Mouse (Mus musculus): ENCODE data around the gene Mbd4. TPM values are rescaled to one million over a fixed set of nuclear protein-coding genes. Genes with fewer than 3 reads are reported as not detected.
A peak's percentile ranks its signal among the peaks of the same experiment; 100 is the strongest.

Mbd4 gene
- total and polyA plus RNA-seq, 2 experiments from 2014 or later, result 5.2 to 5.8 TPM

DNA sequence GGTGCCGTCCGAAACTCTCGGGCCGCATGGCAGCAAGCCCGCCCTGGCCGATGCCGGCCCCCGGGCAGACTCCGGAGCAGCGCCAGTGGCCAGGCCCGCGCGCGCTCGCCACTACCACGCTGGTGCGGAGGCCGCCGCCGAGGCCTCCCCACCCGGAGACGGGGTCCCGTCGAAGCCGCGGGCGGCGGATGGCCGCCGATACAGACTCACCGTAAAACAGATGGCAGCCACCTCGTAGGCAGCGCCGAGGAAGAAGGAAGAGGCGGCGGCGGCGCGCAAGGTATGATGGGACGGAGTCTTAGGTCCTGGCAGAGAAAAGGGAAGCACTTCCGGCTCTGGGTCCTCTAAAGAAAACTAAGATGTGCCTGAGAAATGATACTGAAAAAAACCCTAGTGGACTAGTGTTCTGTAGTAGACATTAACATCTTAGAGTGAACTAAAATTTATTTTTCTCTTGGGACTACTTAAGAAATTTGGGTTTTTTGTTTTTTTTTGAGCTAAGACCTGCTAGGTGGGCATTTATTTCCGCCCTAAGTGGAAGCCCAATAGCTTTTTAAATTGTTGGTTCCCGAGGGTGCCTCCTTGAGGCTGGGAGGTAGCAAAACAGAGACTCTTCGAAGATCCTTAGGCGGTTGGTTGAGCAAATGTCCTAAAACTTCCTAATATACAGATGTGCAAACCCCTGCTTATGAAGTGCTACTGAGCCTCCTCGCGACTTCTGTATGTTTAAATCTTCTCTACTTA is 44.5 kb downstream of the Mbd4 start, which contains the start of gene Rpl32:
Gene Rpl32, minus strand, starts transcription at position 260 of the 744 bp plus-strand sequence.
- Histone ChIP-seq H3K9me3 (ENCODE audit: low read length) (no peaks in the 10 kb centered on the region), H3K4me3 (ENCODE audit: low read depth, low read length) (peak within 1 kb of the TSS; percentile 78), H3K4me1 (ENCODE audit: insufficient read depth, low read length) (peaks cover 5% of the 10 kb centered on the region), H3K27me3 (ENCODE audit: insufficient read depth, low read length) (no peaks in the 10 kb centered on the region), H3K27ac (ENCODE audit: low read depth, low read length) (peak within 1 kb of the TSS; percentile 99), H3K9ac (replicated peaks; ENCODE audit: low read length, poor library complexity, severe bottlenecking) (peak within 1 kb of the TSS; percentile 89), H3K4me2 (ENCODE audit: low read depth, low read length, poor library complexity, severe bottlenecking) (peak within 1 kb of the TSS; percentile 69), H3K36me3 (ENCODE audit: insufficient read depth, low read length) (peaks cover 21% of the 10 kb centered on the region)
- under 1% methylated on average over 46 of the region's 47 CpGs for WGBS
- DNase-seq (ENCODE audit: low spot score) (peak; percentile 95), ATAC-seq (ENCODE audit: low FRiP score) (peak; percentile 90)
- TF ChIP-seq CTCF (IDR thresholded peaks at IDR 0.05), result peak; percentile 70

- H3K4me3 ChIP-seq (ENCODE audit: low read depth, low read length), result peak overlapping the region; percentile 78
- WGBS, result 1% methylated on average over 22 of the region's 22 CpGs
- H3K9ac ChIP-seq (replicated peaks; ENCODE audit: low read length, poor library complexity, severe bottlenecking), result peak overlapping the region; percentile 89
- H3K27me3 ChIP-seq (ENCODE audit: insufficient read depth, low read length), result no peaks in the 10 kb centered on the region
- H3K9me3 ChIP-seq (ENCODE audit: low read length), result no peaks in the 10 kb centered on the region
- ATAC-seq (ENCODE audit: low FRiP score) (no peak), DNase-seq (ENCODE audit: low spot score) (no peak)
- no peak for TF ChIP-seq CTCF (IDR thresholded peaks at IDR 0.05)
- H3K36me3 ChIP-seq (ENCODE audit: insufficient read depth, low read length), result peaks cover 21% of the 10 kb centered on the region
- H3K4me1 ChIP-seq (ENCODE audit: insufficient read depth, low read length), result peaks cover 5% of the 10 kb centered on the region
- H3K27ac ChIP-seq (ENCODE audit: low read depth, low read length), result peak overlapping the region; percentile 99
- peak overlapping the region; percentile 69 for H3K4me2 ChIP-seq (ENCODE audit: low read depth, low read length, poor library complexity, severe bottlenecking)
Observed at GRCm38 (mm10) chr6:115808196-115808487, 45.0 kb downstream of the Mbd4 start.

GRCm38 (mm10) chr6:115807464-115808195 is 45.5 kb downstream of the Mbd4 start:
- H3K9ac ChIP-seq (replicated peaks; ENCODE audit: low read length, poor library complexity, severe bottlenecking), result peak overlapping the region; percentile 89
- H3K36me3 ChIP-seq (ENCODE audit: insufficient read depth, low read length), result peaks cover 21% of the 10 kb centered on the region
- H3K4me2 ChIP-seq (ENCODE audit: low read depth, low read length, poor library complexity, severe bottlenecking), result peak overlapping the region; percentile 69
- no peaks in the 10 kb centered on the region for H3K27me3 ChIP-seq (ENCODE audit: insufficient read depth, low read length)
- peak overlapping the region; percentile 78 for H3K4me3 ChIP-seq (ENCODE audit: low read depth, low read length)
- H3K9me3 ChIP-seq (ENCODE audit: low read length), result no peaks in the 10 kb centered on the region
- peaks cover 5% of the 10 kb centered on the region for H3K4me1 ChIP-seq (ENCODE audit: insufficient read depth, low read length)
- ATAC-seq (ENCODE audit: low FRiP score) (no peak), DNase-seq (ENCODE audit: low spot score) (peak; percentile 15)
- H3K27ac ChIP-seq (ENCODE audit: low read depth, low read length), result peak overlapping the region; percentile 99
- WGBS, result 3% methylated on average over 15 of the region's 15 CpGs
- TF ChIP-seq CTCF (IDR thresholded peaks at IDR 0.05), result no peak

GRCm38 (mm10) chr6:115804432-115805192 is 48.6 kb downstream of the Mbd4 start:
- Histone ChIP-seq H3K4me1 (ENCODE audit: insufficient read depth, low read length) (peaks cover 5% of the 10 kb centered on the region), H3K9ac (replicated peaks; ENCODE audit: low read length, poor library complexity, severe bottlenecking) (no peak overlapping the region), H3K27me3 (ENCODE audit: insufficient read depth, low read length) (no peaks in the 10 kb centered on the region), H3K9me3 (ENCODE audit: low read length) (no peaks in the 10 kb centered on the region), H3K4me2 (ENCODE audit: low read depth, low read length, poor library complexity, severe bottlenecking) (no peak overlapping the region), H3K36me3 (ENCODE audit: insufficient read depth, low read length) (peaks cover 40% of the 10 kb centered on the region), H3K4me3 (ENCODE audit: low read depth, low read length) (no peak overlapping the region), H3K27ac (ENCODE audit: low read depth, low read length) (no peak overlapping the region)
- WGBS, result 71% methylated on average over 10 of the region's 10 CpGs
- ATAC-seq (ENCODE audit: low FRiP score) (no peak), DNase-seq (ENCODE audit: low spot score) (no peak)
- no peak for TF ChIP-seq CTCF (IDR thresholded peaks at IDR 0.05)

DNA sequence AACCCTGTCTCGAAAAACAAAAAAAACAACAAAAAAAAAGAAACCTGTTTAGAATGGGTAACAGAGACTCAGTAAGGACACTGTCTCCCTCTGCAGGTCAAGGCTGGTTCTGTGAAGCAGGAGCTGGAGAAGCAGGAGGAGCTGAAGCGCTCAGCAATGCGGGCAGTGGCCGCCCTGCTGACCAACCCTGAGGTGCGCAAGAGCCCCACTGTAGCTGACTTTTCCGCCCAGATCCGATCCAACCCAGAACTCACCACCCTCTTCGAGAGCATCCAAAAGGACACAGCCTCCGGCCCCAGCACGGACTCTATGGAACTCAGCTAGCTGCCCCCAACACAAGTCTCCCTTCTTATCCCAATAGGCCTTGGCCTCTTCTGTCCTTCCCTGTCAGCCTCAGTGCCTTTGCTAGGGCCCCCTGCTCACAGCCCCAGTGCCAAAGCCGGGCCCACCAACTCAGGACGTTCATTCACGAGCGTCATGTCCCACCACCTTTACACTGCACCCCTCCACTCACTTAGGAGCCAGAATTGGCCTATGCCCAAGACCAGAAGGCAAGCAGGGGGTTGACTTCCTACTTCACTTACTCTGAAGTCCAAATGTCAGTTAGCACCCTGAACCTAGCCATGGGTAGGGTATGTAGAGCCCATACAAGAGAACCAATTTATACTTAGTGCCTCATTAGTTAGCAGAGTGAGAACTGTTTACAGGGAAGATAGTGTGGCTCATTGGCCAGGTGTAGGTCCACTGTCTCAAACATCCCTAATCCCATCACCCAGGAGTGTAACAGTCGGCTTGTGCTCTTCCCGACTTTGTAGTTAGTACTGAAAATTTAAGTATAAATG is 49.4 kb downstream of the Mbd4 start:
- H3K9ac ChIP-seq (replicated peaks; ENCODE audit: low read length, poor library complexity, severe bottlenecking), result no peak overlapping the region
- no peaks in the 10 kb centered on the region for H3K27me3 ChIP-seq (ENCODE audit: insufficient read depth, low read length)
- H3K36me3 ChIP-seq (ENCODE audit: insufficient read depth, low read length), result peaks cover 45% of the 10 kb centered on the region
- H3K4me2 ChIP-seq (ENCODE audit: low read depth, low read length, poor library complexity, severe bottlenecking), result no peak overlapping the region
- peaks cover 5% of the 10 kb centered on the region for H3K4me1 ChIP-seq (ENCODE audit: insufficient read depth, low read length)
- H3K4me3 ChIP-seq (ENCODE audit: low read depth, low read length), result no peak overlapping the region
- no peaks in the 10 kb centered on the region for H3K9me3 ChIP-seq (ENCODE audit: low read length)
- DNase-seq (ENCODE audit: low spot score), result peak; percentile 84
- no peak overlapping the region for H3K27ac ChIP-seq (ENCODE audit: low read depth, low read length)
- 44% methylated on average over 16 of the region's 16 CpGs for WGBS
- ATAC-seq (ENCODE audit: low FRiP score), result peak; percentile 59; the same call in 1 of the 2 replicates
- peak; percentile 77 for TF ChIP-seq CTCF (IDR thresholded peaks at IDR 0.05)
